Mouse (Mus musculus) liver, postnatal 0 days (tissue): ENCODE data around the gene Armh2. TPM values are rescaled to one million over a fixed set of nuclear protein-coding genes. Genes with fewer than 3 reads are reported as not detected.

ENCODE experiments used
- ATAC-seq: fragments of 200-750 bp; cut with Nextera tagmentation; 2 replicates; pipeline ENCODE4 v1.8.0; 2017; ENCODE audit warnings: mild to moderate bottlenecking, moderate library complexity
- DNase-seq: peaks from one replicate; pipeline ENCODE4 v3.0.0-alpha.2; 2016
- H3K27ac ChIP-seq: fragments of 300-500 bp; sonication (generic); 2 replicates; pipeline ENCODE4 v1.5.1; 2014; ENCODE audit warnings: antibody characterized with exemption, moderate library complexity, mild to moderate bottlenecking, low read depth
- H3K27me3 ChIP-seq: fragments of 300-500 bp; sonication (generic); 2 replicates; pipeline ENCODE4 v1.6.1; 2014; ENCODE audit warnings: low read length, control low read depth, mixed read lengths; ENCODE audit not compliant: insufficient read depth
- H3K36me3 ChIP-seq: fragments of 300-500 bp; sonication (generic); replicated peaks from 2 replicates; pipeline ENCODE4 v1.6.1; 2014; ENCODE audit warnings: mild to moderate bottlenecking, control low read depth, low read length, moderate library complexity, mixed read lengths; ENCODE audit not compliant: insufficient read depth
- H3K4me1 ChIP-seq: fragments of 300-500 bp; sonication (generic); 2 replicates; pipeline ENCODE4 v1.6.1; 2014; ENCODE audit warnings: antibody characterized with exemption, mild to moderate bottlenecking, control low read depth; ENCODE audit not compliant: insufficient read depth
- H3K4me2 ChIP-seq: fragments of 300-500 bp; sonication (generic); 2 replicates; pipeline ENCODE4 v1.6.1; 2014; ENCODE audit warnings: low read depth, mild to moderate bottlenecking, low read length, moderate library complexity, mixed read lengths
- H3K4me3 ChIP-seq: fragments of 300-500 bp; sonication (generic); 2 replicates; pipeline ENCODE4 v1.5.1; 2014; ENCODE audit warnings: low read depth, low read length
- H3K9ac ChIP-seq: fragments of 300-500 bp; sonication (generic); replicated peaks from 2 replicates; pipeline ENCODE4 v1.6.1; 2014; ENCODE audit warnings: mild to moderate bottlenecking, moderate library complexity
- H3K9me3 ChIP-seq: fragments of 300-500 bp; sonication (generic); 2 replicates; pipeline ENCODE4 v1.6.1; 2016; ENCODE audit warnings: mild to moderate bottlenecking, control low read depth, low read length, mixed read lengths
- CTCF ChIP-seq: sonication (generic); IDR thresholded peaks from 2 replicates; pipeline ENCODE4 v1.5.1; 2016; ENCODE audit warnings: antibody characterized with exemption, low read depth
- EP300 ChIP-seq: IDR thresholded peaks from 2 replicates; pipeline ENCODE4 v1.6.1; 2016; ENCODE audit warnings: antibody characterized with exemption, low read depth, mild to moderate bottlenecking
- WGBS: fragments of 180-500 bp; shearing (Covaris S2); extraction: QIAGEN DNeasy Blood & Tissue Kit; methylation state at CpG from one replicate; pipeline ENCODE4 v1.1.7; 2014; ENCODE audit not compliant: insufficient replicate concordance; 5-methylcytosine and 5-hydroxymethylcytosine counted together
- polyA plus RNA-seq: library from polyadenylated mRNA; unstranded; fragments of >200 nt; fragmentation: Nextera tagmentation; extraction: Ambion mirVana; gene quantifications from 2 replicates; pipeline ENCODE4 v1.2.1, GENCODE M21; 2015

The Armh2 gene
- polyA plus RNA-seq: not detected in 2 replicates

- ATAC-seq: no peak
- H3K9me3 ChIP-seq: no peaks in the 10 kb centered on the region
- H3K9ac ChIP-seq: no peak within 1 kb of the TSS
- no peak within 1 kb of the TSS for H3K4me3 ChIP-seq
- TF ChIP-seq EP300 (no peak), CTCF (no peak)
- H3K4me2 ChIP-seq: no peak within 1 kb of the TSS
- 91% methylated on average over 10 of the region's 10 CpGs for WGBS
- H3K27me3 ChIP-seq: no peaks in the 10 kb centered on the region
- H3K4me1 ChIP-seq: no peaks in the 10 kb centered on the region
- no peak within 1 kb of the TSS for H3K27ac ChIP-seq
- no peak for DNase-seq
- no peaks in the 10 kb centered on the region; the same call in 1 of the 2 replicates for H3K36me3 ChIP-seq
Measured at GRCm38 (mm10) chr13:24741028-24741427, at the start of gene Armh2. Gene Armh2, plus strand, starts transcription at chr13:24741232.

- Histone ChIP-seq H3K4me2 (no peak overlapping the region), H3K9me3 (no peaks in the 10 kb centered on the region), H3K27ac (no peak overlapping the region), H3K4me3 (no peak overlapping the region), H3K27me3 (no peaks in the 10 kb centered on the region), H3K4me1 (no peaks in the 10 kb centered on the region), H3K36me3 (peaks cover 5% of the 10 kb centered on the region; the same call in 1 of the 2 replicates), H3K9ac (no peak overlapping the region)
- DNase-seq (no peak), ATAC-seq (no peak)
- no peak for TF ChIP-seq EP300
- WGBS: 92% methylated on average over 7 of the region's 7 CpGs
Measured at GRCm38 (mm10) chr13:24693312-24693711, 47.7 kb upstream of the Armh2 start.

- ATAC-seq: no peak
- no peak overlapping the region for H3K4me2 ChIP-seq
- H3K4me3 ChIP-seq: no peak overlapping the region
- H3K9ac ChIP-seq: no peak overlapping the region
- H3K27me3 ChIP-seq: no peaks in the 10 kb centered on the region
- no peaks in the 10 kb centered on the region for H3K9me3 ChIP-seq
- 75% methylated on average over 4 of the region's 4 CpGs for WGBS
- H3K4me1 ChIP-seq: no peaks in the 10 kb centered on the region
- no peak for DNase-seq
- H3K36me3 ChIP-seq: peaks cover 5% of the 10 kb centered on the region; the same call in 1 of the 2 replicates
- no peak overlapping the region for H3K27ac ChIP-seq
- no peak for TF ChIP-seq EP300
Measured at GRCm38 (mm10) chr13:24698746-24699145, 42.3 kb upstream of the Armh2 start.

GRCm38 (mm10) chr13:24702128-24702527 lies 38.9 kb upstream of the Armh2 start:
- 72% methylated on average over 5 of the region's 5 CpGs for WGBS
- peaks cover 2% of the 10 kb centered on the region; the same call in 1 of the 2 replicates for H3K36me3 ChIP-seq

GRCm38 (mm10) chr13:24709656-24710396 lies 31.2 kb upstream of the Armh2 start:
- Histone ChIP-seq H3K4me1 (peaks cover 4% of the 10 kb centered on the region; the same call in 1 of the 2 replicates), H3K36me3 (peaks cover 1% of the 10 kb centered on the region; the same call in 1 of the 2 replicates), H3K4me3 (no peak overlapping the region), H3K27me3 (no peaks in the 10 kb centered on the region), H3K4me2 (no peak overlapping the region), H3K9me3 (no peaks in the 10 kb centered on the region), H3K9ac (no peak overlapping the region), H3K27ac (no peak overlapping the region)
- no peak for TF ChIP-seq CTCF
- no peak for TF ChIP-seq EP300
- WGBS: 72% methylated on average over 12 of the region's 12 CpGs
- no peak for ATAC-seq
- DNase-seq: no peak

More at GRCm38 (mm10) chr13:24702128-24702527, 38.9 kb upstream of the Armh2 start:
- no peaks in the 10 kb centered on the region for H3K9me3 ChIP-seq
- no peak overlapping the region for H3K9ac ChIP-seq
- TF ChIP-seq CTCF: no peak
- no peak for TF ChIP-seq EP300
- DNase-seq: no peak
- no peak for ATAC-seq
- no peaks in the 10 kb centered on the region for H3K4me1 ChIP-seq
- H3K4me3 ChIP-seq: no peak overlapping the region
- H3K27me3 ChIP-seq: no peaks in the 10 kb centered on the region
- no peak overlapping the region for H3K27ac ChIP-seq
- H3K4me2 ChIP-seq: no peak overlapping the region

GRCm38 (mm10) chr13:24710968-24711367 lies 30.1 kb upstream of the Armh2 start:
- H3K27me3 ChIP-seq: no peaks in the 10 kb centered on the region
- no peak overlapping the region for H3K4me2 ChIP-seq
- no peaks in the 10 kb centered on the region; the same call in 1 of the 2 replicates for H3K36me3 ChIP-seq
- no peak overlapping the region for H3K27ac ChIP-seq
- H3K4me3 ChIP-seq: no peak overlapping the region
- H3K9ac ChIP-seq: no peak overlapping the region
- no peaks in the 10 kb centered on the region for H3K9me3 ChIP-seq
- WGBS: 31% methylated on average over 7 of the region's 7 CpGs
- peaks cover 4% of the 10 kb centered on the region; the same call in 1 of the 2 replicates for H3K4me1 ChIP-seq
- ATAC-seq (no peak), DNase-seq (peak; percentile 24)
- TF ChIP-seq EP300 (no peak), CTCF (no peak)
